Mouse (Mus musculus): ENCODE results near the gene 2210407C18Rik. TPM values are rescaled to one million over a fixed set of nuclear protein-coding genes. Genes with fewer than 3 reads are reported as not detected.
A peak's percentile ranks its signal among the peaks of the same experiment; 100 is the strongest.

2210407C18Rik gene
- not detected for total RNA-seq (2021)
- long read RNA-seq, experiment 1: 0 reads
- long read RNA-seq, experiment 2: 0 reads

DNA sequence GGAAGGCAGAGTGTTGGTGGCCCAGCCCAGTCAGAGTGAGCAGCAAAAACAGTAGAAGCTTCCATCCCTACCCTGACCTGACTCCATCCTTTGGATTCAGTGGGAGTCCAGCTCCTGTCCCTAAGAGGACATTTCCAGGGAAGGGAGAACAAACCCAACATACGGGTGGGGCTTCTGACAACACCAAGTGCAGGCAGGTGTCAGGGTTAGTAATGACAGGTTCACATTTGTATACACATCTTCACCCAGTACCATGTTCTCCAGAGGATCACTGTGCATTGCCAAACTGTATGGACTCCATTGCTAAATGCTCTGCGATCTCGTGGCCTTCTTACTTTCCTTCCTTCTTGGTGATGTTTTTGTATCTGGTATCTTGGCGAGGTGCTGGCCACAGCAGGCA lies at the start of gene 2210407C18Rik:
Gene 2210407C18Rik (minus strand): TSS at position 101 of the 400 bp plus-strand sequence.
- no peak for DNase-seq (ENCODE audit: low spot score in 2 of 2)

DNA sequence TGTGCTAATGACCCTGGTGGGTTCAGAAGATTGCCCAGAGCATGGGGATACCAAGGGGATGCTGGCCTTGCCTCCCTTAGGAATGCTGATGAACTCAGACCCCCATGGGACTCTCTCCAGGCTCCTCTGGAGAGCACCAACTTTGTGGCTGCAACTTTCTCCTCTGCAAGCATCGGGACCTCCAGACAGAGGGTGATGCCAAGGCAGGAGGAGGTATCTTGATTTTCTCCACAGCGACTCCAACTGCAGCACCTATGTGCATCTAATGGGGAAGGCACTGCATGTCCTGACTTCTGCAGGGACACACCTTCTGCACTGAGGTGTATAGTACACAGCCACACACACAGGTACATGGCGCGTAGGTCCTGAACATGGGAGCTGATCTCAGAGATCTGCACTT lies 42.7 kb upstream of the 2210407C18Rik start, which contains the start of gene Olfr322:
Gene Olfr322 (plus strand): TSS at position 187 of the 400 bp plus-strand sequence.
- no peak for DNase-seq (ENCODE audit: low spot score in 2 of 2)

DNA sequence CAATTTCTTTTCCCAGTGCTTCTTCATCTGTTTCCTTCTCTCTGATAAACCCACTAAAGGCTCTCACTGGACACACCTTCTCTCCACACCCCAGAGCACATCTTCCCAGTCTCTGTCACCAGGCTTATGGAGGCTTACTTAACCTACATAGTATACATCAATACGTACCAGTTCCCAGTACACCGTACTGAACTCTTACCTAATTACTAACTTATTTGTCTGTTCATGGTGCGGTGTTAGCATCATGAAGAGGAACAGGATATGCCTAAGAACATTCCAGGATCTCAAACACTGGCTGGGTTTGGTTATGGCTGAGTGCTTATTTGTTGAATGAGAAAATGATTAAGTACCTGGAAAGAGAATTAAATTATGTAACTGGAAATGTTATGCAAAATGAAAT lies 39.3 kb upstream of the 2210407C18Rik start:
- no peak for DNase-seq (ENCODE audit: low spot score in 2 of 2)

DNA sequence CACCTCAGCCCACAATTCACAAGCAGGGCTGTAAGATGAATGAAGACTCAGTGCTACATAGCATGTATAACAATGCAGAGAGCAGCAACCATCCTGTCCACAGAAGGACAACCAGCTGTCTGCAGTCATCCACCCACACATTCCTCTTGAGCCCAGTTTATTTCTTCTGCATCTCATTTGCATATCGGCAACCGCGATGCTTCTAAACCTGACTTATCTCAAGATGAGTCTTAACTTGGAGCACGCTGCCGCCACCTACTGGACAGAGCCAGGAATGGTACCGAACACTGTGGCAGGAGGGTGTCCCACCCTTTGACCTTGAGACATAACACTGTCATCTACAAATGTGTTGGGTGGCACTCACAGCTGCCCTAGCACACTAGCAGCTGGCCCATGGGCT lies 27.5 kb upstream of the 2210407C18Rik start:
- DNase-seq (ENCODE audit: low spot score in 2 of 2): peak in 1 of 2 experiments; percentile 37

DNA sequence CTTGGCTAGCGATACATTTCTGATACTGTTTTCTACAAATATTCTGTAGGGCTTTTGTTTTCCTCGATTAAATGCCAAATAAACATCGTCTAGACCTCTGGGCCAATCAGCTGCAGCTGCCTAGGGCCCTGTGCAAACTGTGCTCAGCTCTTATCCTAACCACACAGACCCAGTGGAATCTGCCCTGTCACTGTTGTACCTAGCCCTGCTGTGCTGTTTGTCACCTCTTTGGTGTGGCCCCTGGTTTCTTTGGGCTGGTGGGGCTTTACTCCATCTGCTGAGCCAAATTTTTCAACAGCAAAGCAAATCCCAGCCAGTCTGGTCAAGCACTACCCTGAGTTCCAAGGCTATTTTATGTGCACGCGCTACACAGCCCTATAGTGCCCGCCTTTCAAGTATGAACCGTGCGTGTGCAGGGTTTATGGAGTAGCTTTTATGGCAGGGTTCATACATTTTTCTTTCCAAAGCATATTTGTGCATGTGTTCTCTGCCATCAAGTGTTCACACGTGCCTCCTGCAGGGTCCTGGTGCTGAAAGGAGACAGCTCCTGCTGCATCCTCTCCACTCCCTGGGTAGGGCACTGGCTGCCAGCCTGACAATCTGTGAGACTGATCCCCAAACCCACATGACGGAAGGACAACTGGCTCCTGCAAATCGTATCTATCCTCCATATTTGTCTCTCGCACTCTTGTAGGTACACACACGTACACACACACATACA lies 25.9 kb upstream of the 2210407C18Rik start:
- no peak for DNase-seq (ENCODE audit: low spot score in 2 of 2)

DNA sequence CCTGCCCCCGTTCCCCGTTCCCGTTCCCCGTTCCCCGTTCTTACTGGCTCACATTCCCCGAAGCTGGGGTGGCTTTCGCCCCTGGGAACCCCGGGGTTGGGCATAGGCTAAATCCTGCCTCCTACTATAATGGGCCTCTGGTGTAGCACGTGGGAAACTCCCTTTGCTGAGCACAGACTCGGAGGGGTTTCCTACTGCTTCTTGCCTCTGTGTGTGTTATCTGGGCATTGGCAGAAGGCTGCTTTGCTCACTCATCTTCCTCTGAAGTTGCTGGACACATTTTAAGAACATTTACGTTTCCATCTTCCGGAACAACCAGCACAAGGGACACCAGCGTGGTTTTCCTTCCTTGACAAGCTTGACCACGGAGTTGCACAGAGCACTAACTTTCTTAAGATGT lies 25.2 kb upstream of the 2210407C18Rik start:
- no peak for DNase-seq (ENCODE audit: low spot score in 2 of 2)

DNA sequence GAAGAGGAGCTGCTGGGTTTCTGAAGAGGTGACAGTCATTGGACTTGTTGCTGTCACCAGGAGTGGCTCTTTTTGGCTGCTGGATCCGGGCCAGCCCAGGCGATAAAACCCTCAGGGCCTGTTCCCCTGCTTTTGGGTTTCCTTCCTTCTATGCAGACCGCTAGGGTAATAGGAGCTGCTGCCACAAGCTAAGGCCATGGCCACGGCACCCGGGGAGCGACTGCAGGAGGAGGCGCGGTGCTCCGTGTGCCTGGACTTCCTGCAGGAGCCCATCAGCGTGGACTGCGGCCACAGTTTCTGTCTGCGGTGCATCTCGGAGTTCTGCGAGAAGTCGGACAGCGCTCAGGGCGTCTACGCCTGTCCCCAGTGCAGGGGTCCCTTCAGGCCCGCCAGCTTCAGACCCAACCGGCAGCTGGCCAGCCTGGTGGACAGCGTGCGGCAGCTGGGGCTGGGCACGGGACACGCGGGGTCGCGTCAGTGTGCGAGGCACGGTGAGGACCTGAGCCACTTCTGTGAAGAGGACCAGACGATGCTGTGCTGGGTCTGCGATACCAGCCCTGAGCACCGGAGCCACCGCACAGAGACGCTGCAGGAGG lies 24.5 kb upstream of the 2210407C18Rik start, which contains the start of gene Trim58:
Gene Trim58 (plus strand): TSS at position 194 of the 596 bp plus-strand sequence.
- DNase-seq (ENCODE audit: low spot score in 2 of 2): no peak

DNA sequence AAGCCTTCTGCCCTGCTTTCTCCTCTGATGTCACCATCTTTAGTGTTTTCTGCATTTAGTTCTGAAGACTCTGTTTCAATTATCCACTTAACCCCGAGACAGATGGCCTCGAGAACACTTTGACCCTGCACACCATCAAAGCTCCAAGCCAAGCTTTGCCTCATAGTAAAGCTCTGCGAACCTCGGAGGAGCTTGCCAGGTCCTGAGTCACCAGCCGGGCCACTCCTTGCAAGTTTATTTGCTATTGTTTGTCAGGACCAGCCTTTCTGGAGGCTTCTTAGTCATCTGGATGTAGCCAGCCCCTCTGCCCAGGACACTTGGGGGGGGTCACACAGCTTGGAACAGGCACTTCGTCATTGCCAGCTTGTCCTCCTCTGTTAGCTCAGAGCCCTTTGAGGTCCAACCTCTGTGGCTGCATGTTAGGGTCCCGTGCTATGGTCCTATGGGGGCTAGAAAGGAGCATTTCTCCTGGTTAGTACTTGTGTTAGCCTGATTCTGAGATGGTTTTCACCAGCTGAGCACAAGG lies 22.4 kb upstream of the 2210407C18Rik start:
- peak in 1 of 2 experiments; percentile 13 for DNase-seq (ENCODE audit: low spot score in 2 of 2)

DNA sequence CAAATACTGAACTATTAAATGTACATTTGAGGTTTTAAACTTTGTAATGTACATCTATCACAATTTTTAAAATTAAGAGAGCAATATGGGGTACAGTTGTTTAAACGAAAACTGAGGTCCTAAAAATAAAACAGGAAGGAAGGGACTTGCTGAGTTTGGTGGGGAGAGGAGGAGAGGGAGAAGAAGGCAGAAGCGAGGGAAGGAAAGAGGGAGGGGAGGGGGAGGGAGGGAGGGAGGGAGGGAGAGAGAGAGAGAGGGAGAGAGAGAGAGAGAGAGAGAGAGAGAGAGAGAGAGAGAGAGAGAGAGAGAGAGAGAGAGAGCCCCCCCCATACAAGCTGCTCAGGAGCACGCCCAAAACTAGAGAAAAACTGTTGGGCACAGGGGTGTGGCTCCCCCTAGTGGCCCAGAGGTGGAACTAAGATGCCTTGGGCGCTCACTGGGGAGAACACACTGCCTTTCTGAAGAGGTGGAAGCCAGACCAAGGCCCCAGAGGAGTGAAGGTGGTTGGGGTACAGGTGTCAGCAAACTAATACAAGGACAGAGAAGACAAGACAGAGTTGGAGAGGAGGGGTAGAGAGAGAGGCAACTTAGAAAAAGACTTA lies 20.6 kb upstream of the 2210407C18Rik start:
- peak; percentile 27 to 40 for DNase-seq (ENCODE audit: low spot score in 2 of 2)

DNA sequence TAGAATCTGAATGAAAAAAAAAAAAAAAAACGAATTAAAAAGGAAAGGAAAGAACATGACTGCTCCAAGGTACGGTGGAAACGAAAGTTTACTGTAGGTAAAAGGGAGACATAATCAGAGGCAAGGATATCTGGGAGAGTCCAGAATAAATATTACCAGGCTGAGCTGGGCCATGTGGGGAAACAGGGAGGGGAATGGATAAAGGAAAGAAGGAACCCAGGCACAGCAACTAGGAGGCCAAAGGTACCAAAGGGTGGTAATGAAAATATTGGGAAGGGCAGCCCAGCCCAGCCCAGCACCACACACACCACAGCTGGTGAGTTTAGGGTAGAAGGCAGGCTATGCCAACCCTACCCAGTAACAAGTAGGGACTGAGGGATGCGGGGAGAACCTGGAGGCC lies 19.0 kb upstream of the 2210407C18Rik start:
- no peak for DNase-seq (ENCODE audit: low spot score in 2 of 2)

DNA sequence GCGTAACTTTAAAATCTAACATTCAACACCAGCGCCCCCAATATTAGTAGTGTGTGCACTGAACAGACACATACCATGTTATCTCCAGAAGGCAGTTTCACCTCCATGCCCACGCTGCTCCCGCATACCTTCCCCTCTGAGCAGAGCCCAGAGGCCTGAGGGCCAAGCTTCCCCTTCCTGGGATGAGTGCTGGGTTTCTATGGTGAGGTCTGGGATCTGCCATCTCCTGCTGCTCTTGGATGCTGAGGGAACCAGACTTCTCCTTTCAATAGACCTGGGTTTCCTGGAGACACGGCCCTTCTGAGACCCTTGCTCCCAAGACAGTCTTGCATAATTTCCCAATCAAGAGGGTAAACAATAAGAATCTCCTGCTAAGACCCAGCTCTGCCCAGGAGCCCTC lies 14.5 kb upstream of the 2210407C18Rik start, which contains the start of gene Olfr323:
Gene Olfr323 (minus strand): TSS at position 101 of the 400 bp plus-strand sequence.
- no peak for DNase-seq (ENCODE audit: low spot score in 2 of 2)

DNA sequence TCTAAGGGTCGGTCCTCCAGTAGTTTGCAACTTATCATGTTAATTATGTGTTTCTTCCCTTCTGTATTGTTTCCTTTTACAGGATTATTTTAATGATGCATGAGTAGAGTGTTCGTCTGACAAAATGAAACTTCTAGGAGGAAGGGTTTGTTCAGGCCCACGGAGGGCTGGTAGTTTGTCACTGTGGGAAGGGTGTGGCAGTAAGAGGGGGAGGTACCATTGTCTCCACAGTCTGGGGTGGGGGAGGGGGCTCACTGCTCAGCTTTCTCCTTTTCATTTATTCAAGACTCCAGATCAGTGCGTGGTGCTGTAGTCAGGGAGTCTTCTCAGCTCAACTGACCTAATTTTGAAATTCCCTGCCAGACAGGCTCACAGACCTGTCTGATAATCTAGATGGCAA lies 10.3 kb upstream of the 2210407C18Rik start:
- DNase-seq (ENCODE audit: low spot score in 2 of 2): no peak

DNA sequence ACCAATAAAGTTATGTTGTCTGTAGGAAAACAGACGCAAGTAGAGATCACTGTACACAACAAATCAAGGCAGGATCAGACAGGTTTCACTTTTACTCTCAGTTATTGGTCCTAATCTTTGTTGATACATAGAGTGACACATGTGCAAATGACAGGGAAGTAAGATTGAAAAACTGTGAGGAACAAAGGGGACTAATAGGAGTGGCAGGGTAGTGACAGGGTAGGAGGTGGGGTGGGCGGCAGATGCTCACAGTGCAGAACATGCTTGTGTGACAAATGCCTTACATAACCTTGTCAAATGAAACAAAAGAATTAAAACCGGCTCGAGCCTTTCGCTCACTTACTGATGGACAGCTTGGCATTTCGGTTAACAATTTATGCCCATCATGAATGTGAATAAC lies 2.9 kb upstream of the 2210407C18Rik start:
- DNase-seq (ENCODE audit: low spot score in 2 of 2): no peak

DNA sequence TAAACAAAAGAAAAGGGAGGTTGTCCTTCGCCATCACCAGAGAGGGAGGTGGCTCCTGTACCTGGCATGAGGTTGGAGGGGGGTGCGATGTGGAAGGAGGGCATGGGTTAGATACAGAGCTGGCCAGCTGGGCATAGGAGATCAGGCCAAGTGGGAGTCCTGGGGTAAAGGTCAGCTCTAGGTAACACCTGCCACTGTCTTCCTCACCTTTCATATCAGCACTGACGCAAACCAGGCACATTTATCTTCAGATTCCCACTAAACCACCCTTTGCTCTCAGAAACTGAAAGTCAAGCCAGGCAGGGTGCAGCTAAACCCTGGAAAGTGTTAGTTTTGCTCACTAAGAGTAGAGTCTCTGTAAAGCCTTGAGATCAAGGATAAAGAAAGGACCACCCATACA lies 2.5 kb upstream of the 2210407C18Rik start:
- DNase-seq (ENCODE audit: low spot score in 2 of 2): no peak

DNA sequence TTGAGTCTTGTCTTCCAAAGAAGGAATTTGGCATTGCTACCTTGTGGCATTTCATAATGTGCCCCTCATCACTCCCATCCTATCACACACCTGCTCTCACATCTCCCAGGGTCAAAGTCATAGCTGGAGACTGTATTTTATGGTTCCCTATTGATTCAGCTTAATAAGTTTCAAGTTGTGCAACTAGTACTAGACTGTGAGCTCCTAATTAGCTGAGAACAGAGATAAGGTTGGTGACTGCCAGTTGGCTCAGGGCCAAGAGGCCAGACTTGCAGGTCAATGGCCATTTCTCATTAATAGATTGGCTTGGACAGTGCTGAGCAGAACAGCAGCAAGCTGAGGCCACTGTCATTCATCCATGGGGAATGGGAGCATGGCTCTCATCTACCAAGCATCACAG lies 1.3 kb downstream of the 2210407C18Rik start:
- DNase-seq (ENCODE audit: low spot score in 2 of 2): no peak

DNA sequence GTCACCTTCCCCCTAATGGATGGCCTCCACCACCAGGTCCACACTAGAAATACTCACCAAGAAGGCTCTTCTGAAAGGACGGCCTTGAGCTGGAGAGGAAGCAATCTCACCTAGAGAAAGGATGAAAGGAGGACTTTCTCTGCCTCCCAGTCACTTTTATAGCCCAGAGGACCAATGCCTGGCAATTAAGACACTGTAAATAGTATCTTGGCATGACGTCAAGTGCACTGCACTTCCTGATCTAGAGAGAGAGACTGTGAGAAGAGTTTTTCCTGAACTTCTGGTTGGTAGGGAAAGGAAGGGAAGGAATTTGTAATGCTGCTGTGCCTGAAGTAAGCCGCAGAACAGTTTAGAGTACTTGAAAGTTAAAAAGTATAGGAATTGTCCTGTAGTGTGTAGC lies 2.5 kb downstream of the 2210407C18Rik start:
- DNase-seq (ENCODE audit: low spot score in 2 of 2): no peak

DNA sequence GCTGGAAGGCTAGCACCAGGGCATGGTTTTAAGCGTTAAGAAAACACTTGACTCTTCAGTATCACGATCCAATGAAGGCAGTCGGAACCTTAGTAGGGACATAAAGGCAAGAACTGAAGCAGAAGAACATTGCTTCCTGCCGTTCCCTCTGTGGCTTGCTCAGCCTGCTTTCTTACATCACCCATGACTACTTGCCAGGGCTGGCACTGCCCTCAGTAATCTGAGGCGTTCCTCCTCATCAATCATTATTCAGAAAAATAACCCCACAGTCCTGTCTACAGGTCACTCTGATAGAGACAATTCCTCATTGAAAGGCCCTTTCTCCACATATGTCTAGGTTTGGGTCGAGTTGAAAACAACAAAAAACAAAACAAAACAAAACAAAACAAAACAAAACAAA lies 8.8 kb downstream of the 2210407C18Rik start:
- DNase-seq (ENCODE audit: low spot score in 2 of 2): no peak

DNA sequence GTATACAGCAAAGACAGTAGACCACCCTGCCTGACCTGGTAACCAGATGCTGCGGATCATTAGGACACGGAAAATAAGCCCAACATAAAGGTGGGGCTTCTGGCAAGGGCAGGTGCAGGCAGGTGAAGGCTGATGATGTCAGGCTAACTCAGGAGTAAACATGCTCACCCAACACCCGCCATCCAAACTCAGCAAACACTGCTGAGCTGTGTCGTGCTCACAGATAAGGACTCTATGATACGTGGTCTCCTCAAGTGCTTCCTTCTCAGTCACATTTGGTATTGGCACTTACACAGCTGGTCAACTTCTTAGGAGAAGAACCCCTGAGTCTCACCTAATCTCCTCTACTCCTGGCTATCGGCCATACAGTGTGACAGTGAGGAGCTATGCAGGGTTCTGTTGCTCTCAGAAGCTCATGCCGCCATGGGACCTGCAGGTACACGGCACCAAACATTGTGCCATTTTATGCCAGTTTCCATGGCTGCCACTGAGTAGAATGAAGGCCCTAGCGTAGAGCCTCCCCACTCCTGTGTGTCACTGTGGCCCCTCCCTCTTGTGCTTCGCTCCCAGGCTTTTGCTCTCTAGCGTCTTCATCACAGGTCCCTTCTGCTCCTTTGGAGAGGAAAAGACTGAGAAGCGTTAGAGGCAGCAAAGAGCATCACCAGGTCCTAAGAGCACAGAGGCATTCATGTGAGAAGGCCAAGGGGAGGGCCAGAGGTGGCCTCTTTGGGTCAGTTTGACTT lies 9.5 kb downstream of the 2210407C18Rik start:
- no peak for DNase-seq (ENCODE audit: low spot score in 2 of 2)

DNA sequence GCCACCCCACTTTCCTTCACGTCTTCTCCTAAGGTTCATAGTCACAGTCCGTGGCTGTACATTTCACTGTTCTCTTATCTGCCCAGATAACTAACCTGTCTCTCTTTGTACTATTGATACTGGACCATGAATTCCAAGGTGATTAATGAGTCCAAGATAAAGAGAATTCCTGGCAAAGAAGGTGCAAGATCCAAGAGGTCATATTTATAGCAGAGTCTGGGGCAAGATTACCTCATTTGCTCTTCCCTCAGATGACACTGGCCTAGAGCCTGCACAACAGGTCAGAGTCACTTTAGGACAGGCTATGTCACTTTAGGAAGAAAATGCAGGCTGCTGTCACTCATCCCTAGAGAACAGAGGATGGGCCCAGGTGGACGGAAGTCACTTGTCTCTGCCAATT lies 10.6 kb downstream of the 2210407C18Rik start:
- DNase-seq (ENCODE audit: low spot score in 2 of 2): no peak

DNA sequence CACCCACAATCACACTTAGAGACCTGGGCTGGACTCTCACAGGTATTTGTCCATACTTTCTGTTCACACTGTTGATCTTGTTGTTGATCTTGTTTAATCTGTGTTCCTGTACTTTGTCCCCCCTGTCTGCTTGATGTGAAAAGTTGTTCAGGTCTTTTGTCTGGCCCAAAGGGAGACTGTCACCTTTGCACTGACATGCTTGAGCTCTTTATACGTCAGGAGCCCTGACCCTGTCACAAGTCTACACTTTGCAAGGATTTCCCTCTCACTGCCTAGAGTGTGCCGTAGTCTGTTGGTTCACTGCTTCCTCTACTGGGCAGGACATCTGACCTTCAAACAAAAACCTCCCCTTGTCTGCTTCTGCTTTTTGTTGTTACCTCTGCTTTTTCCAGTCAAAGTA lies 11.2 kb downstream of the 2210407C18Rik start:
- DNase-seq (ENCODE audit: low spot score in 2 of 2): no peak
